Mouse (Mus musculus): Measurements from ENCODE around the gene Sf3a2.

Sf3a2 gene

GRCm38 (mm10) chr10:80798150-80799006 is at the start of gene Sf3a2, which contains the start of gene Plekhj1:
Gene Sf3a2, plus strand, starts transcription at chr10:80798198.
Gene Plekhj1, minus strand, starts transcription at chr10:80798626.
- ATAC-seq (ENCODE audit: low TSS enrichment): peak; percentile 87

GRCm38 (mm10) chr10:80748609-80749008 is 49.4 kb upstream of the Sf3a2 start:
- no peak for ATAC-seq (ENCODE audit: low TSS enrichment)

GRCm38 (mm10) chr10:80751188-80751832 is 46.7 kb upstream of the Sf3a2 start:
- ATAC-seq (ENCODE audit: low TSS enrichment): peak; percentile 65

- ATAC-seq (ENCODE audit: low TSS enrichment): no peak
These were observed 45.8 kb upstream of the Sf3a2 start for GRCm38 (mm10) chr10:80752079-80752625.

- peak; percentile 70 for ATAC-seq (ENCODE audit: low TSS enrichment)
These were observed 43.3 kb upstream of the Sf3a2 start, which contains the start of gene Dot1l for GRCm38 (mm10) chr10:80754594-80755290. Gene Dot1l, plus strand, starts transcription at chr10:80755206.

- ATAC-seq (ENCODE audit: low TSS enrichment): no peak
These were observed 42.5 kb upstream of the Sf3a2 start for GRCm38 (mm10) chr10:80755291-80756015.

GRCm38 (mm10) chr10:80756099-80756498 is 41.9 kb upstream of the Sf3a2 start:
- no peak for ATAC-seq (ENCODE audit: low TSS enrichment)

- ATAC-seq (ENCODE audit: low TSS enrichment): no peak
These were observed 41.5 kb upstream of the Sf3a2 start for GRCm38 (mm10) chr10:80756509-80756908.

- ATAC-seq (ENCODE audit: low TSS enrichment): no peak
These were observed 41.0 kb upstream of the Sf3a2 start for GRCm38 (mm10) chr10:80756967-80757366.

- peak; percentile 53 for ATAC-seq (ENCODE audit: low TSS enrichment)
These were observed 40.3 kb upstream of the Sf3a2 start for GRCm38 (mm10) chr10:80757717-80758116.

- no peak for ATAC-seq (ENCODE audit: low TSS enrichment)
These were observed 39.3 kb upstream of the Sf3a2 start for GRCm38 (mm10) chr10:80758651-80759050.

GRCm38 (mm10) chr10:80760596-80761524 is 37.1 kb upstream of the Sf3a2 start:
- no peak for ATAC-seq (ENCODE audit: low TSS enrichment)

- no peak for ATAC-seq (ENCODE audit: low TSS enrichment)
These were observed 36.2 kb upstream of the Sf3a2 start for GRCm38 (mm10) chr10:80761821-80762220.

GRCm38 (mm10) chr10:80763502-80763901 is 34.5 kb upstream of the Sf3a2 start:
- ATAC-seq (ENCODE audit: low TSS enrichment): no peak

- ATAC-seq (ENCODE audit: low TSS enrichment): no peak
These were observed 32.3 kb upstream of the Sf3a2 start for GRCm38 (mm10) chr10:80765746-80766145.

- peak; percentile 69; the same call in 1 of the 2 replicates for ATAC-seq (ENCODE audit: low TSS enrichment)
These were observed 31.7 kb upstream of the Sf3a2 start for GRCm38 (mm10) chr10:80766161-80766815.

- no peak for ATAC-seq (ENCODE audit: low TSS enrichment)
These were observed 29.6 kb upstream of the Sf3a2 start for GRCm38 (mm10) chr10:80768365-80768764.

- ATAC-seq (ENCODE audit: low TSS enrichment): no peak
These were observed 24.2 kb upstream of the Sf3a2 start for GRCm38 (mm10) chr10:80773816-80774215.

- peak; percentile 95 for ATAC-seq (ENCODE audit: low TSS enrichment)
These were observed 23.4 kb upstream of the Sf3a2 start for GRCm38 (mm10) chr10:80774549-80774948.

GRCm38 (mm10) chr10:80774981-80775380 is 23.0 kb upstream of the Sf3a2 start:
- ATAC-seq (ENCODE audit: low TSS enrichment): no peak
